Mouse (Mus musculus) erythroblast, embryonic 14.5 days (primary cell): ENCODE data around the gene Pom121l2.

Source experiments
- GATA1 ChIP-seq: IDR thresholded peaks from 2 replicates; pipeline ENCODE4 v1.6.1; 2012; ENCODE audit warnings: low read length, inconsistent platforms, mixed read lengths
- TAL1 ChIP-seq: IDR thresholded peaks from 3 replicates; pipeline ENCODE4 v1.6.1; 2012; ENCODE audit warnings: low read length, inconsistent platforms, mixed read lengths

GRCm38 (mm10) chr13:21998412-21998811 lies 17.4 kb downstream of the Pom121l2 start:
- TF ChIP-seq TAL1, result no peak
- TF ChIP-seq GATA1, result no peak
